Mouse (Mus musculus): ENCODE measurements around the gene Syne1.

Syne1 gene

DNA sequence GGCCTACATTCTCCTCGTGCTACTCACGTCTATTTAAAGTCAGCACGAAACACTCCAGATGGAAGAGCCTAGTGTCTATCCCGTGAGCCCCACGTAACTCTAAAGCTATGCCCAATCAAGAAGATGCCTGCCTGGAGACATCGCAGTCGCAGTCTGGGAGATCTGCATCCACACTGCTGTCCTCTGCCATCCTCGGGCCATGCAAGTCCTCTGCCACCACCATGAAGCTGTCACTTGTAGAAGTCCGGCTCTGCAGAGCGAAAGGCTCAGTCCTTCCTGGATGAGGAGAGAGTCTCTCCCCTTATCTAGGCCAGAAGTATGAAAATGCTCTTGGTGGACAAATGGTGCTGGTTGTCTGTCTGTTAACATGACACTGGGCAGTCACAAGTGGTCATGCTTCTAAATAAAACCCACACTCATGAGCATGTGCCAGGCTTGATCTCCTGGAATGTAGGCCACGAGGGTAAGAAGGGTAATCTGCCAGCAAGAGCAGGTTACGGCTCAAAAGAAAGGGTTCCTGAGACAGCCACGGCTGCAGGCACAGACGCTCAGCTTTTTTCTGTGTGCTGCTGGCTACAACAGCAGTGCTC is 482.5 kb downstream of the Syne1 start, which contains the start of gene Gm10097:
Gene Gm10097 (plus strand): TSS at position 517 of the 590 bp plus-strand sequence.
- DNase-seq (ENCODE audit: low read depth, low spot score) = no peak

- DNase-seq (ENCODE audit: low read depth, low spot score) = no peak
Observed at GRCm38 (mm10) chr10:5067113-5067512, 484.2 kb downstream of the Syne1 start.

- no peak for DNase-seq (ENCODE audit: low read depth, low spot score)
Observed at GRCm38 (mm10) chr10:5059983-5060382, 491.3 kb downstream of the Syne1 start.

- no peak for DNase-seq (ENCODE audit: low read depth, low spot score)
Observed at GRCm38 (mm10) chr10:5058876-5059275, 492.4 kb downstream of the Syne1 start.

GRCm38 (mm10) chr10:5057661-5058060 is 493.6 kb downstream of the Syne1 start:
- no peak for DNase-seq (ENCODE audit: low read depth, low spot score)

- no peak for DNase-seq (ENCODE audit: low read depth, low spot score)
Observed at GRCm38 (mm10) chr10:5056940-5057339, 494.3 kb downstream of the Syne1 start.

GRCm38 (mm10) chr10:5056243-5056735 is 495.0 kb downstream of the Syne1 start:
- no peak for DNase-seq (ENCODE audit: low read depth, low spot score)

DNA sequence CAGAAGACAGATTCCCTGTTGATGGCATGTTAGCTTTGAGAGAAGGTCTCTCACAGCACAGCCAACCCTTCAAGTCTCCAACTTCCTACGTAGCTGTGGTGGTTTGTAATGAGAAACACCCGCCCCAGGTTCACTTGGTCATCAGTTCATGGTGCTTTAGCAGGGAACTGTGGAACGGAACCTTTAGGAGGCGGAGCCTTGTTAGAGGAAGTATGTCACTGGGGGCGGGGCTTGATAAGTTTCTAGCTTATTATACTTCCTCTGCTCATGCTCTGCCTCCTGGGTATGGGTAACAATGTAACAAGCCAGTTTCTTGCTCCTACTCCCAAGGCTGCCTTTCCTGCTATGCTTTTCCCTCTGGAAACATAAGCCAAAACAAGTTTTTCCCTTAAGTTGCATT is 505.6 kb downstream of the Syne1 start:
- DNase-seq (ENCODE audit: low read depth, low spot score) = no peak

DNA sequence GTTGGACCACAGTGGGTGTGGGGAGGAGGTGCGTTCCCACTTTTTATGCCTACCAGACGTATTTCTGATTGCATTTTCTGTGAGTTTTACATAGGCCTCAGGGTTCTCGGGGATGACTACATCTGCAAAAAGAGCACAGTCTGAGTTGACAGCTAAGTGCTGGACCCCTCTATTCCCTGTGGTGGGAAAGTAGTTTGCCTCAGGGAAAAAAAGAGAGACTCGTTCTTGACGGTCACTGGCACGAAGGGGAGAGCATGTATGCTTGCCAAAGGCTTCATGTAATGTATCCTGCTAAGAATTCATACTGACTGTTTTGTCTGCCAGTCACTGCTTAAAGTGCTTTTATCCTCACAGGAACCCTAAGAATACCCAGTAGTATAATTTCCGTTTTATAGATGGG is 506.1 kb downstream of the Syne1 start:
- no peak for DNase-seq (ENCODE audit: low read depth, low spot score)

DNA sequence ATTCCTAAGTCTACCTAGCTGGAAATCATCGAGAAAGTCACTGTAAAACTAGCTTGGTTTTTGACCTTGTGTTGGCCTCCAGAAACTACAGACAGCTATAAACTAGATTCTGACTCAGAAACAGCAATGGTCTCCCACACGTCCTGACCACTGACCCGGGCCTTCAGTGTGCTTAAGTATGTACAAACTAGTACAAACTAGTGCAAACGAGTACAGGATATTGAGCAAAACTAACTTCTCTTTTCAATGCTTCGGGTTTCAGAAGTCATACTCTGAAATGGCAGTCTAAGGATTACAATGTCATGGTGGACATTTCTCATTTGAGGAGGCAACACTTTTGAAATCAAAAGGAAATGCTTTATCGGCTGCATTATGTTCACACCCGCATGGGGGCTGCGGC is 506.8 kb downstream of the Syne1 start:
- no peak for DNase-seq (ENCODE audit: low read depth, low spot score)

GRCm38 (mm10) chr10:5041254-5041653 is 510.0 kb downstream of the Syne1 start:
- DNase-seq (ENCODE audit: low read depth, low spot score) = no peak

DNA sequence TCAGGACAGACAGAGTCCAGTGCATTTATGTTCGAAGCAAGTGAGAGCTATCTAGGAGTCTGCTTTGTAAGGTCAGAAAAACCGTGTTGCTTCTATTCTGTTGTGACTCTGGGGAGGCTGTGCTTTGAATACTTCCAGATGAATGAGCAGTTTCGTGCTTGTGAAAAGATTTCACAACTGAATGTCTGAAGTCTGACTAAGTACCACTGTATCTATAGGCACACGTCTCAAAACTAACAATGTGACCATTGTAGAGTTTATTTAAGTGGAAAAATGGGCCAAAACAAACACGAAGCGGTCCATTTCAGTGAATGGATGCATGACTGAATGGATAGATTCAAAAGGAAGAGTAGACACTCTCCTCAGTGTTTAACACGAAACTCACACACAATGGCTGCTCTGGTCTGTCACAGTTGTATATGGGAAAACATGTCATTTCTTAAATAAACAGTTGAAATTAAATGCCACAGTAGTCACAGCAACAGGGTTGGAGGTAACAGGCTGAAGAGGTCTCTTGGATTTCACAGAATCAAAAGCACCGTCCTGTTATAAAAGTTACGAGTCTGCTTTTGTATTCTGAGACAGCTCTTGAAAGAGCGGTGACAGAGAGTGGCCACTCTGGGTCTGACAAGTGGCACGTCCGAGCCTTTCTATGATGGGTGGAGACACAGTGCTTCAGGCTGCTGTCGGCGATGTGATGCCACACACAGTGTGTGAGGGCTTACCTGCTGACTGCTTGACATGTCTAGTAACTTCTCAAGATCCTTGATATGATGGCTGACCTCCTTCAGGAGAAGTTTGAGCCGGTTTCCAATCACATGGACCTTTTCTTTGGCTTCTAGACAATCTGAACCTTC is 518.9 kb downstream of the Syne1 start:
- DNase-seq (ENCODE audit: low read depth, low spot score) = no peak

DNA sequence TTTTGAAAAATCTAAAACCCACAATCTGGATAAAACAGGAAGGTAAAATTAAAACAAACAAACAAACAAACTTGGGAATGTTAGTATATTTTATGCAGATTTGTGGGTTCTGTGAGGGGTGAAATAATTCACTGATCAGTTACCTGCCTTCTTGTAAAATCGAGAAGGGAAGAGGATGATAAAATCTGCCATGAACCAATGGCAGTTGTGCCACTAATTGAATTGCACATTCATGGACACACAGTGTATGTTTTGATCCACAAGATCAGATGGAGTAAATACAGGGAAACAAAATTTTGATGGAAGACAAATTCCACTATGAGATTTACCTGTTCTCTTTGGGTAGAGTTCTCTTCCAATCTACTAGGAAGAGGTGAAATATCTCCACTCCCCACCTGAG is 521.4 kb downstream of the Syne1 start:
- no peak for DNase-seq (ENCODE audit: low read depth, low spot score)

GRCm38 (mm10) chr10:5029161-5029560 is 522.1 kb downstream of the Syne1 start:
- DNase-seq (ENCODE audit: low read depth, low spot score) = no peak

GRCm38 (mm10) chr10:5028301-5028700 is 523.0 kb downstream of the Syne1 start:
- DNase-seq (ENCODE audit: low read depth, low spot score) = no peak

GRCm38 (mm10) chr10:5027208-5027607 is 524.1 kb downstream of the Syne1 start:
- DNase-seq (ENCODE audit: low read depth, low spot score) = no peak

GRCm38 (mm10) chr10:5025906-5026305 is 525.4 kb downstream of the Syne1 start:
- no peak for DNase-seq (ENCODE audit: low read depth, low spot score)

- DNase-seq (ENCODE audit: low read depth, low spot score) = no peak
Observed at GRCm38 (mm10) chr10:5017148-5017547, 534.1 kb downstream of the Syne1 start.

- no peak for DNase-seq (ENCODE audit: low read depth, low spot score)
Observed at GRCm38 (mm10) chr10:5014976-5015375, 536.3 kb downstream of the Syne1 start.

- no peak for DNase-seq (ENCODE audit: low read depth, low spot score)
Observed at GRCm38 (mm10) chr10:5012004-5012403, 539.3 kb downstream of the Syne1 start.

- DNase-seq (ENCODE audit: low read depth, low spot score) = no peak
Observed at GRCm38 (mm10) chr10:5008795-5009366, 542.4 kb downstream of the Syne1 start.

GRCm38 (mm10) chr10:4996592-4996991 is 554.7 kb downstream of the Syne1 start:
- no peak for DNase-seq (ENCODE audit: low read depth, low spot score)

GRCm38 (mm10) chr10:4993802-4994201 is 557.5 kb downstream of the Syne1 start:
- DNase-seq (ENCODE audit: low read depth, low spot score) = no peak
